Comparison of ENCODE assay signal across 9 mouse cellular contexts in genomic region chr11:88404247-88404677, GRCm38 (mm10).
DNase-seq lines count a peak whose midpoint lies in the region; ATAC-seq lines count a peak whose summit lies in the region.
"Had no signal": no experiment of that assay in that cellular context is flagged by ENCODE, and none has a peak within 500 bp of the region (broad histone marks: within the 10 kb centered on the region; RNA-seq: fewer than 3 reads in every experiment).

No protein-coding gene starts in this region.

- DNase-seq in heart, adult 8-10 months (ENCODE audit: low spot score) = no peak
- DNase-seq in urinary bladder, adult 18-20 months (ENCODE audit: low spot score in 2 of 2) = no peak
- no peak for DNase-seq in cerebellum, adult 9-10 months
- DNase-seq: cerebellum, adult 11-12 months had no signal

- H3K4me3 ChIP-seq in heart, embryonic 12.5 days = no peak overlapping the region
- no peak overlapping the region for H3K4me3 ChIP-seq in embryonic facial prominence, embryonic 12.5 days
- 0 out of 2 replicates have a peak overlapping the region, but pooled peaks have one; percentile 9 for H3K4me3 ChIP-seq in intestine, embryonic 16.5 days (ENCODE audit: low read length)
- H3K4me3 ChIP-seq in neural tube, embryonic 15.5 days (replicated peaks) = no peak overlapping the region

- H3K4me1 ChIP-seq in heart, embryonic 12.5 days (replicated peaks) = peaks cover 89% of the 10 kb centered on the region
- H3K4me1 ChIP-seq in embryonic facial prominence, embryonic 12.5 days = peaks cover 34% of the 10 kb centered on the region
- H3K4me1 ChIP-seq in intestine, embryonic 16.5 days (ENCODE audit: control insufficient read depth, insufficient read depth, low read length) = peaks cover 66% of the 10 kb centered on the region
- H3K4me1 ChIP-seq in neural tube, embryonic 15.5 days = peaks cover 70% of the 10 kb centered on the region

- H3K9me3 ChIP-seq in heart, embryonic 12.5 days (replicated peaks) = no peaks in the 10 kb centered on the region
- H3K9me3 ChIP-seq in embryonic facial prominence, embryonic 12.5 days = no peaks in the 10 kb centered on the region
- H3K9me3 ChIP-seq in intestine, embryonic 16.5 days (ENCODE audit: control insufficient read depth, low read length) = no peaks in the 10 kb centered on the region
- no peaks in the 10 kb centered on the region for H3K9me3 ChIP-seq in neural tube, embryonic 15.5 days (replicated peaks)

- ATAC-seq in heart, embryonic 12.5 days (ENCODE audit: insufficient number of reproducible peaks, low FRiP score) = no peak
- no peak for ATAC-seq in embryonic facial prominence, embryonic 12.5 days (ENCODE audit: insufficient number of reproducible peaks, insufficient read depth, low FRiP score, low TSS enrichment)
- peak; percentile 88 for ATAC-seq in intestine, embryonic 16.5 days
- ATAC-seq in neural tube, embryonic 15.5 days (ENCODE audit: low FRiP score) = no peak
- ATAC-seq in megakaryocyte progenitor cell, adult 5-6 weeks (replicated peaks; ENCODE audit: poor library complexity) = no peak

- H3K9ac ChIP-seq in heart, embryonic 12.5 days = peak overlapping the region; percentile 56
- H3K9ac ChIP-seq in embryonic facial prominence, embryonic 12.5 days = no peak overlapping the region
- H3K9ac ChIP-seq in intestine, embryonic 16.5 days (ENCODE audit: low read depth, low read length) = peak overlapping the region; percentile 52
- no peak overlapping the region for H3K9ac ChIP-seq in neural tube, embryonic 15.5 days (replicated peaks)

- peak overlapping the region; percentile 97 for H3K27ac ChIP-seq in heart, embryonic 12.5 days (ENCODE audit: poor library complexity, severe bottlenecking)
- peak overlapping the region; percentile 63; the same call in 1 of the 2 replicates for H3K27ac ChIP-seq in embryonic facial prominence, embryonic 12.5 days
- peak overlapping the region; percentile 94 for H3K27ac ChIP-seq in intestine, embryonic 16.5 days (ENCODE audit: low read length)
- H3K27ac ChIP-seq in neural tube, embryonic 15.5 days (replicated peaks) = peak overlapping the region; percentile 79

- peaks cover 6% of the 10 kb centered on the region for H3K36me3 ChIP-seq in heart, embryonic 12.5 days
- H3K36me3 ChIP-seq in embryonic facial prominence, embryonic 12.5 days = 0 out of 2 replicates have a peak, but pooled peaks cover 3% of the 10 kb centered on the region
- no peaks in the 10 kb centered on the region for H3K36me3 ChIP-seq in intestine, embryonic 16.5 days (ENCODE audit: control insufficient read depth, insufficient read depth, low read length)
- no peaks in the 10 kb centered on the region for H3K36me3 ChIP-seq in neural tube, embryonic 15.5 days

- 58% methylated on average over 5 of the region's 5 CpGs for WGBS in heart, embryonic 12.5 days
- 70% methylated on average over 5 of the region's 5 CpGs for WGBS in embryonic facial prominence, embryonic 12.5 days
- 37% methylated on average over 5 of the region's 5 CpGs for WGBS in intestine, embryonic 16.5 days
- whole genome bisulfite sequencing in neural tube, embryonic 15.5 days = 46% methylated on average over 5 of the region's 5 CpGs

- peak overlapping the region; percentile 55 for H3K4me2 ChIP-seq in heart, embryonic 12.5 days
- no peak overlapping the region for H3K4me2 ChIP-seq in embryonic facial prominence, embryonic 12.5 days (replicated peaks)
- H3K4me2 ChIP-seq in intestine, embryonic 16.5 days (ENCODE audit: low read depth, low read length) = peak overlapping the region; percentile 47
- peak overlapping the region; percentile 38; the same call in 1 of the 2 replicates for H3K4me2 ChIP-seq in neural tube, embryonic 15.5 days

- H3K27me3 ChIP-seq in heart, embryonic 12.5 days (replicated peaks) = no peaks in the 10 kb centered on the region
- H3K27me3 ChIP-seq in embryonic facial prominence, embryonic 12.5 days = no peaks in the 10 kb centered on the region
- H3K27me3 ChIP-seq in intestine, embryonic 16.5 days (replicated peaks; ENCODE audit: control insufficient read depth, insufficient read depth, low read length) = no peaks in the 10 kb centered on the region
- H3K27me3 ChIP-seq in neural tube, embryonic 15.5 days (replicated peaks) = no peaks in the 10 kb centered on the region

Comparison
In these comparisons a context has a peak if more than half of its experiments do, and no peak if none do; other contexts are left out.
1. H3K9ac ChIP-seq: peak in heart, embryonic 12.5 days (single experiment) and intestine, embryonic 16.5 days (single experiment); none in embryonic facial prominence, embryonic 12.5 days (single experiment) and neural tube, embryonic 15.5 days (single experiment).
2. Peak in every context shown above with its lines, with median percentiles within 50 percentile points of each other: H3K27ac ChIP-seq.